Mouse (Mus musculus): ENCODE measurements around the gene Lpcat3. TPM values are rescaled to one million over a fixed set of nuclear protein-coding genes. Genes with fewer than 3 reads are reported as not detected.

Gene Lpcat3
- total and polyA plus RNA-seq, 3 experiments: 95.7 to 198 (median 147) TPM

- Histone ChIP-seq H3K4me3 (ENCODE audit: low read depth, low read length) (peak overlapping the region; percentile 1; the same call in 1 of the 2 replicates), H3K27me3 (ENCODE audit: insufficient read depth, low read length) (no peaks in the 10 kb centered on the region), H3K4me1 (ENCODE audit: insufficient read depth, low read depth, low read length) (peaks cover 91% of the 10 kb centered on the region), H3K9me3 (replicated peaks) (no peaks in the 10 kb centered on the region), H3K36me3 (replicated peaks) (peaks cover 84% of the 10 kb centered on the region)
- ATAC-seq (ENCODE audit: extremely low read depth, insufficient number of reproducible peaks, low FRiP score, poor library complexity, severe bottlenecking): no peak
- DNase-seq (ENCODE audit: low spot score): no peak
- TF ChIP-seq POLR2AphosphoS5 (IDR thresholded peaks at IDR 0.05; ENCODE audit: insufficient replicate concordance, low read depth, low read length): no peak
- TF ChIP-seq GATA2 (IDR thresholded peaks at IDR 0.05; ENCODE audit: borderline replicate concordance, low read depth, low read length): no peak
Measured at GRCm38 (mm10) chr6:124728621-124729020, 65.8 kb downstream of the Lpcat3 start.

DNA sequence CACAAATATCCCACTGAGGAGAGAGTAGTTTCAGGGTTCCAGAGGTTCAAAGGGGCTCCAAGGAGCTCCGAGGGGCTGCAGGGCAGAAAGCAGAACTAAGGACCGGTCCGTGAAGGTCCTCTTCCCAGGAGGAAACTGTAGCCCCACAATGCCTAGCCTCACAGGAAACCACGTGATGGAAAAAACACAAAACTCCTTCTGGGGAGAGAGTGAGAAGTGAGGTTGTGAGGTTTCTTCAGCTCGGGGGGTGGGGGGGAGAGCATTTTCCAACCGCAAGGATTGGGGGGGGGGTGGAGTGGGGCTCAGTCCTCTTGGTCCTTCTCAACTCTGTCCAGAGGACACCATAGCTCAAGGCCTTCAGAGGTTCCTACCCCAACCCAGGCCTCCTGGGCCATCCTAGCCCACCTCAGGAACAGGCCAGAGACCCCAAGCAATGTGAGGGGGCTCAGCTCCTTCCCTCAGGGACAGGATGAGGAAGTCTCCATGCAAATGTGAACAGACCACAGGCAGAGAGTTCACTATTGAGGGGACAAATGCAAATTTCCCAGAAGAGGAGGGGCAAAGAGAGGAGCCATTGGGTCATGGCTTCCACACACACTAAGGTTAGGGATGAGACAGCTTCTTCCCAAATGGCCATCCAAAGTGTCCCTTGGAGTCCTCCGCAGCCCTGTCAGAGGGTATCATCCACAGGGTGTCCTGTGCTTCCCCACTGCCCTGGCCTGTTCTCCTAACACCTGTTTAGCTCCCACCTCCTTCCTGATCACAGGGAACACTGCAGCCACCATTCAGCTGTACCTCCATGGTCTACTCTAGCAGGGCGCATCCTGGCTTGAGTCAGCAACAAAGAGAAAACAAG, 67.3 kb downstream of the Lpcat3 start:
- Histone ChIP-seq H3K9me3 (replicated peaks) (no peaks in the 10 kb centered on the region), H3K27me3 (ENCODE audit: insufficient read depth, low read length) (no peaks in the 10 kb centered on the region), H3K4me3 (ENCODE audit: low read depth, low read length) (no peak overlapping the region; the same call in 1 of the 2 replicates), H3K4me1 (ENCODE audit: insufficient read depth, low read depth, low read length) (peaks cover 88% of the 10 kb centered on the region), H3K36me3 (replicated peaks) (peaks cover 70% of the 10 kb centered on the region)
- ATAC-seq (ENCODE audit: extremely low read depth, insufficient number of reproducible peaks, low FRiP score, poor library complexity, severe bottlenecking) (0 out of 2 replicates have a peak, but pooled peaks have one; percentile 9), DNase-seq (ENCODE audit: low spot score) (no peak)
- TF ChIP-seq CTCF (IDR thresholded peaks at IDR 0.05; ENCODE audit: low read depth, low read length): no peak
- no peak for TF ChIP-seq GATA1 (IDR thresholded peaks at IDR 0.05; ENCODE audit: borderline replicate concordance, low read length)
- no peak for TF ChIP-seq GATA2 (IDR thresholded peaks at IDR 0.05; ENCODE audit: borderline replicate concordance, low read depth, low read length)

GRCm38 (mm10) chr6:124731038-124731437, 68.2 kb downstream of the Lpcat3 start:
- H3K4me1 ChIP-seq (ENCODE audit: insufficient read depth, low read depth, low read length): peaks cover 78% of the 10 kb centered on the region
- TF ChIP-seq TAL1 (conservative IDR thresholded peaks at IDR 0.05; ENCODE audit: low read depth, low read length): no peak
- TF ChIP-seq GATA1 (IDR thresholded peaks at IDR 0.05; ENCODE audit: borderline replicate concordance, low read length): no peak
- no peak for TF ChIP-seq POLR2AphosphoS5 (IDR thresholded peaks at IDR 0.05; ENCODE audit: insufficient replicate concordance, low read depth, low read length)
- H3K4me3 ChIP-seq (ENCODE audit: low read depth, low read length): no peak overlapping the region
- peaks cover 60% of the 10 kb centered on the region for H3K36me3 ChIP-seq (replicated peaks)
- no peak for DNase-seq (ENCODE audit: low spot score)
- no peak for ATAC-seq (ENCODE audit: extremely low read depth, insufficient number of reproducible peaks, low FRiP score, poor library complexity, severe bottlenecking)
- no peaks in the 10 kb centered on the region for H3K9me3 ChIP-seq (replicated peaks)
- no peaks in the 10 kb centered on the region for H3K27me3 ChIP-seq (ENCODE audit: insufficient read depth, low read length)

- TF ChIP-seq GATA2 (IDR thresholded peaks at IDR 0.05; ENCODE audit: borderline replicate concordance, low read depth, low read length) (no peak), POLR2AphosphoS5 (IDR thresholded peaks at IDR 0.05; ENCODE audit: insufficient replicate concordance, low read depth, low read length) (no peak), CTCF (IDR thresholded peaks at IDR 0.05; ENCODE audit: low read depth, low read length) (no peak), GATA1 (IDR thresholded peaks at IDR 0.05; ENCODE audit: borderline replicate concordance, low read length) (no peak), TAL1 (conservative IDR thresholded peaks at IDR 0.05; ENCODE audit: low read depth, low read length) (no peak)
- H3K9me3 ChIP-seq (replicated peaks): no peaks in the 10 kb centered on the region
- peak; percentile 94 for ATAC-seq (ENCODE audit: extremely low read depth, insufficient number of reproducible peaks, low FRiP score, poor library complexity, severe bottlenecking)
Measured at GRCm38 (mm10) chr6:124732476-124733370, 69.9 kb downstream of the Lpcat3 start.

GRCm38 (mm10) chr6:124734417-124734816, 71.6 kb downstream of the Lpcat3 start:
- no peak for DNase-seq (ENCODE audit: low spot score)
- H3K9me3 ChIP-seq (replicated peaks): no peaks in the 10 kb centered on the region

More at GRCm38 (mm10) chr6:124732476-124733370, 69.9 kb downstream of the Lpcat3 start:
- H3K4me1 ChIP-seq (ENCODE audit: insufficient read depth, low read depth, low read length): peaks cover 73% of the 10 kb centered on the region
- peak; percentile 84 for DNase-seq (ENCODE audit: low spot score)
- H3K27me3 ChIP-seq (ENCODE audit: insufficient read depth, low read length): no peaks in the 10 kb centered on the region
- H3K36me3 ChIP-seq (replicated peaks): peaks cover 45% of the 10 kb centered on the region
- peak overlapping the region; percentile 75 for H3K4me3 ChIP-seq (ENCODE audit: low read depth, low read length)

GRCm38 (mm10) chr6:124737040-124737439, 74.2 kb downstream of the Lpcat3 start:
- no peaks in the 10 kb centered on the region for H3K27me3 ChIP-seq (ENCODE audit: insufficient read depth, low read length)
- DNase-seq (ENCODE audit: low spot score): no peak
- H3K9me3 ChIP-seq (replicated peaks): no peaks in the 10 kb centered on the region
- peaks cover 11% of the 10 kb centered on the region for H3K36me3 ChIP-seq (replicated peaks)
- H3K4me1 ChIP-seq (ENCODE audit: insufficient read depth, low read depth, low read length): peaks cover 70% of the 10 kb centered on the region
- H3K4me3 ChIP-seq (ENCODE audit: low read depth, low read length): no peak overlapping the region
- TF ChIP-seq GATA1 (IDR thresholded peaks at IDR 0.05; ENCODE audit: borderline replicate concordance, low read length): no peak
- no peak for TF ChIP-seq GATA2 (IDR thresholded peaks at IDR 0.05; ENCODE audit: borderline replicate concordance, low read depth, low read length)
- no peak for TF ChIP-seq CTCF (IDR thresholded peaks at IDR 0.05; ENCODE audit: low read depth, low read length)
- no peak for TF ChIP-seq TAL1 (conservative IDR thresholded peaks at IDR 0.05; ENCODE audit: low read depth, low read length)
- ATAC-seq (ENCODE audit: extremely low read depth, insufficient number of reproducible peaks, low FRiP score, poor library complexity, severe bottlenecking): no peak

More at GRCm38 (mm10) chr6:124734417-124734816, 71.6 kb downstream of the Lpcat3 start:
- Histone ChIP-seq H3K4me3 (ENCODE audit: low read depth, low read length) (no peak overlapping the region), H3K36me3 (replicated peaks) (peaks cover 37% of the 10 kb centered on the region), H3K27me3 (ENCODE audit: insufficient read depth, low read length) (no peaks in the 10 kb centered on the region), H3K4me1 (ENCODE audit: insufficient read depth, low read depth, low read length) (peaks cover 74% of the 10 kb centered on the region)
- ATAC-seq (ENCODE audit: extremely low read depth, insufficient number of reproducible peaks, low FRiP score, poor library complexity, severe bottlenecking): no peak
- TF ChIP-seq GATA2 (IDR thresholded peaks at IDR 0.05; ENCODE audit: borderline replicate concordance, low read depth, low read length) (no peak), POLR2AphosphoS5 (IDR thresholded peaks at IDR 0.05; ENCODE audit: insufficient replicate concordance, low read depth, low read length) (no peak), GATA1 (IDR thresholded peaks at IDR 0.05; ENCODE audit: borderline replicate concordance, low read length) (no peak), TAL1 (conservative IDR thresholded peaks at IDR 0.05; ENCODE audit: low read depth, low read length) (no peak), CTCF (IDR thresholded peaks at IDR 0.05; ENCODE audit: low read depth, low read length) (no peak)
